Mouse (Mus musculus): ENCODE measurements around the gene Tnfsfm13.

- no peak for TF ChIP-seq POLR2A (IDR thresholded peaks at IDR 0.05; ENCODE audit: insufficient read length, low read depth)
- no peak for TF ChIP-seq MYOD1 (IDR thresholded peaks at IDR 0.05; ENCODE audit: control insufficient read depth in 1 of 3, insufficient read length in 2 of 3, low read depth in 2 of 3)
- no peak for TF ChIP-seq POLR2AphosphoS2 (IDR thresholded peaks at IDR 0.05; ENCODE audit: insufficient read length, low read depth)
- TF ChIP-seq SRF (IDR thresholded peaks at IDR 0.05; ENCODE audit: control insufficient read depth, insufficient read length, low read depth) = no peak
- TF ChIP-seq USF1 (IDR thresholded peaks at IDR 0.05; ENCODE audit: low read depth) = no peak
Measured at GRCm38 (mm10) chr11:69725951-69726350, 30.1 kb upstream of the Tnfsfm13 start.
